Mouse (Mus musculus): ENCODE data around the gene Ednra.
A peak's percentile ranks its signal among the peaks of the same experiment; 100 is the strongest.

The Ednra gene

GRCm38 (mm10) chr8:77650646-77651190 is 73.5 kb downstream of the Ednra start:
- DNase-seq (ENCODE audit: low read depth, low spot score) = no peak

DNA sequence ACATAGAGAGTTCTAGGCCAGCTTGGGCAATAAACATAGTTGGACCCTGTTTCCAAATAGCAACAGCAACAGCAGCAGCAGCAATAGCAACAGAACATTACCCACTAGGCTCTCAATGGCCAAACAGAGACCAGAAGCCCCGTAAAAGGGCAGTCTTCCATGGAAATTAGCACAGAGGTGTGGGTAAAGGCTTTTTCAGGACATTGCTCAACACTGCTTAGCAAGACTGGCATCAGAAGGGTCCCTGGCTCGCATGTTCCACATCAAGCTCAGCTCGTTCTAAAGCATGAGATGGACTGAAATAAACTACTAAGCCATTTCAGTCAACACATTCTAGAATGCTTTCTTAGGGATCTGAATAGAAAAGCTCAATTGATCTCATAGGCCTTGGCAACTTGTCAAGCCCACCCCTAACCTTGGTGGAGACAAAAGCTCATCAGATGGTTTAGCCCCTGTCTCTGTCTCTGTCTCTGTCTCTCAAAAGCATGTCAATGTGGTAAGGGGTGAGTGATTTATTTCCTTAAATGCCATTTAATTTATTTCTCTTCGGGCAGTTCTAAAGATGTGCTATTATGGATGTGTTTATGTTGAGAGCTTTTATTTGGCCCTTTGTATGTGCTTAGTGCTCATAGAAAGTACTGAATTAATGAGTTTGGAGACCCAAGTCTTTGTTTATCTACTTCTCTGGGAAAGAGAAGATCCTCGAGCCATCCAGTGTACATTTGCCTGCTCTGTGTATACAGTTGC is 84.0 kb downstream of the Ednra start:
- DNase-seq (ENCODE audit: low read depth, low spot score) = no peak

DNA sequence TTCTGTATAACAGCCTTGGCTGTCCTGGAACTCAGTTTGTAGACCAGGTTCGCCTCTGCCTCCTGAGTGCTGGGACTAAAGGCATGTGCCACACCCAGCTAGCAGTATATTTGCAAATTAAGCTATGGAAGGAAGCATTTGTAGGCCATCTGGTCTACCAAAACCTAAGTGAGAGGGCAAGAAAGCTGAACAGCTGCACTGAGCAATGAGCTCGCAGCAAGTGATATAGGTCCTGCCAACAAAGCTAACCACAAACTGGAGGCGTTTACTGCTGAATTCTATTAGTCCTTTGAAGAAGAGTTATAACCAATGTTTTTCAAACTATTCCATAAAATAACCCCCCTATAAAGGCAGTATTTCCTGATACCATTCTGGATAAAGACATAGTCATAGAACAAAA is 86.7 kb downstream of the Ednra start:
- DNase-seq (ENCODE audit: low read depth, low spot score) = no peak

DNA sequence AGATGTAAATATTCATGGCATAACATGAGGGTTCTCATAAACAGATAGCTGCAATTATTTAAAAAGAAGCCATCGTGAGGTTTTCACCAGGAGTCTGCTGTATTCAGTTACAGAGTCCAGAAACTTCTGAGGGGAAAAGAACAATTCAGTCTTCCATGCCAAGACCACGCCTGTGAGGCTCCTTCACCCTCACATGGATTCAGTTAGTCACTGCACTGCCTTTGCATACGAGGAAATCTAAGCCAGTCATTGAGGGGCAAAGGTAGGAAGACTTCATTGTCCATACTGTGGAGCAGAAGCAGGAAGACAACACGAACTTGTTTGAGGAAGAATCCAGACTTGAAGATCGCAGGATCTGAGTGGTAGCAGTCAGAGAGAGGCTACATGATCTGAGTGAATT is 90.2 kb downstream of the Ednra start:
- DNase-seq (ENCODE audit: low read depth, low spot score) = no peak

- no peak for DNase-seq (ENCODE audit: low read depth, low spot score)
Measured at GRCm38 (mm10) chr8:77633211-77633610, 91.1 kb downstream of the Ednra start.

- DNase-seq (ENCODE audit: low read depth, low spot score) = no peak
Measured at GRCm38 (mm10) chr8:77630691-77631090, 93.6 kb downstream of the Ednra start.

GRCm38 (mm10) chr8:77629858-77630537 is 94.3 kb downstream of the Ednra start:
- DNase-seq (ENCODE audit: low read depth, low spot score) = peak; percentile 71

- no peak for DNase-seq (ENCODE audit: low read depth, low spot score)
Measured at GRCm38 (mm10) chr8:77623677-77624209, 100.5 kb downstream of the Ednra start.

DNA sequence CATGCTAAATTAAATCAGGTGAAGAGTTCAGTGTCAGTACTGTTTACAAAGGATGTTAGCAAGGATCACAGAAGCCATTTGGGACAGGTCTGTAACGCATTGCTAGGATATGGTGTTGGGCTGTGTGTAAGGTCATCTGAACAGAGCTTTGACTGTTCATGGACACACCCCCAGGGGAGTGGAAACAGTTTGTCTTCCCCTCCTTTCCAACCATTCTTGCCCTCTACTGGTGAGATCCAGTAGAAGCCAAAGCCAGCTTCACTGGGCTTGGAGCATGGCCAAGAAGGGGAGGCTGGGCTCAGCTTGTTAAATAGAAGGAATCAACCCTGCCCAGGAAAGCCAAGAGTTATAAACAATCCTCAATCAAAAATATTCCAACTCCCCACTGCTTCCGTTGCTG is 106.3 kb downstream of the Ednra start:
- peak; percentile 69 for DNase-seq (ENCODE audit: low read depth, low spot score)

Data from R1 (cell line).